Mouse (Mus musculus): ENCODE measurements around the gene Abr. TPM values are rescaled to one million over a fixed set of nuclear protein-coding genes. Genes with fewer than 3 reads are reported as not detected.
A peak's percentile ranks its signal among the peaks of the same experiment; 100 is the strongest.

The Abr gene
- polyA plus RNA-seq (2015; fragmentation: Nextera tagmentation; extraction: Ambion mirVana) = 2.8 and 3.1 TPM in 2 replicates

DNA sequence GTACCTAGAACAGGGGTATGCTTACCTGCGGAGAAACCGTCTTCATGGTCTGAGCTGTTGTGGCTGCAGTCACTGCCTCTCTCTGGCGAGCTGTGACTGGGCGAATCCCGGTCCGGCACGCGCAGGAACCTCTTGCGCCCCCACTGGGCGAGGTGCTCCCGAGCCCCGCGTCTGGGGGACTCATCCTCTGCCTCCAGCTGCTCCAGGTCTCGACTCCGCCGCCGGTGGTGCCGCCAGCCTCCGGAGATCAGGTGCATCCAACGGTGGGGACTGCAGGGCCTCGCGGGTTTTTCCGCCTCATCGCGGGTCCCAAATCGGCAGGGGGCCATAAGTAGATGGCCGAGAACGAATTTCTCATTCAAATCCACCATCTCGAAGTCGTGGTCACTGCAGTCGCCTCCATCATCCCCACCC is at the start of gene Abr:
TSS of gene Abr (minus strand) at position 163 of the 414 bp plus-strand sequence.
- peak within 1 kb of the TSS; percentile 41; the same call in 1 of the 2 replicates for H3K9ac ChIP-seq
- H3K4me1 ChIP-seq (replicated peaks) = peaks cover 11% of the 10 kb centered on the region
- H3K27me3 ChIP-seq = peaks cover 72% of the 10 kb centered on the region
- peak within 1 kb of the TSS; percentile 58 for H3K4me3 ChIP-seq (replicated peaks)
- H3K4me2 ChIP-seq = peak within 1 kb of the TSS; percentile 75
- no peak for DNase-seq
- H3K27ac ChIP-seq = no peak within 1 kb of the TSS
- under 1% methylated on average over 31 of the region's 31 CpGs for WGBS (ENCODE audit: insufficient replicate concordance)
- no peaks in the 10 kb centered on the region for H3K36me3 ChIP-seq
- no peak for ATAC-seq (ENCODE audit: low read depth)
- H3K9me3 ChIP-seq (replicated peaks) = no peaks in the 10 kb centered on the region

DNA sequence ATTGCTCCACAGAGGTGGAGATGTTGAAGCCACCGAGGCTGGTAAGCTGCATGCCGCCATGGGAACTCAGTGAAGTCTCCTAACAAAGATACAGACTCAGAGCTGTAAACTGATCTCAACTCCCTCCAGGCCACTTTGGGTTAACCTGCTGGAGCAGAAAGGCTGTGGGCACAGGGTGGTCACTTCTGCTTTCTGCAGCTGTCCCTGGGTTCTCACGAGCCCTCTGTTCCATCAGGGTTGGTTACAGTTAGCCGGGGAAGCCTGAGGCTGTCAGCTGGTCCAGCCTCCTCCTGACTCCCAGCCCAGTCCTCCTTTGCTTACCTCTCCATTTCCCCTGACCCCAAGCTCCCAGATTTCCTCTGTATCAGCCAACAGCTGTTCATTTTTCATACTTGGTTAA is 45.7 kb upstream of the Abr start:
- Histone ChIP-seq H3K36me3 (no peaks in the 10 kb centered on the region), H3K27ac (no peak overlapping the region), H3K9ac (no peak overlapping the region), H3K27me3 (peaks cover 92% of the 10 kb centered on the region), H3K4me3 (replicated peaks) (no peak overlapping the region), H3K9me3 (replicated peaks) (no peaks in the 10 kb centered on the region), H3K4me2 (no peak overlapping the region), H3K4me1 (replicated peaks) (peaks cover 2% of the 10 kb centered on the region; the same call in 1 of the 2 replicates)
- ATAC-seq (ENCODE audit: low read depth) (no peak), DNase-seq (no peak)
- 19% methylated on average over 4 of the region's 4 CpGs for WGBS (ENCODE audit: insufficient replicate concordance)

DNA sequence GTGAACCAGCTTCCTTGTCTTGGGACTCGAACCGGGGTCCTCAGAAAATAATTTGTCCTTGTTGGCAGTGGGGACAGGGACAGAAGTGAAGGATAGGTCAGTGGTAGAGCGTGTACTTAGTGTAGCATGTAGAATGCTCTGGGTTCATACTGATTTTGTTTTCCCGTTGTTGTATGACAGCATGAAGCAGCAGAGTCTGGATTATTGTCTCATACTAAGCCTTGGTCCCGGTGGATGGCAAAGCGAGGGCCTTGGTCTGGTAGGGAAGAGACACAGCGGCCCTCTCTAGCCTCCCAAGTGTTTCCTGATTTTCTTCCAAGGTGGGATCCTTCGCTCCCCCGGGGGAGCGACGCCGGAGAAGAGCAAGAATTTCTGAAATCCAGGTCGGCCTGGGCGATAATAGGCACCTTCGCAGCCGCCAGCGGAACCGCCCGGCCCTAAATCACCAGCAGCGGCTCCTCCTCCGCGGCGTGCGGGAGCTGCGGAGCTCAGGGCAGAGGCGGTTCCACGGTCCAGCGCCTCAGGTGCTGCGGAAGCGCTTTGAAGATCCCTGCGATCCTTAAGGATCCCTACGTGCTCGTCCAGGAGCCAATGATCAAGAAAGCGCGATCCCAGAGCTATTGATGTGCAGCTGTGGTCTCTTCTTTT is 44.0 kb upstream of the Abr start:
- no peak for ATAC-seq (ENCODE audit: low read depth)
- Histone ChIP-seq H3K9me3 (replicated peaks) (no peaks in the 10 kb centered on the region), H3K36me3 (no peaks in the 10 kb centered on the region), H3K27me3 (peaks cover 75% of the 10 kb centered on the region), H3K4me3 (replicated peaks) (0 out of 2 replicates have a peak overlapping the region, but pooled peaks have one; percentile 13), H3K4me2 (peak overlapping the region; percentile 33; the same call in 1 of the 2 replicates), H3K9ac (no peak overlapping the region), H3K4me1 (replicated peaks) (0 out of 2 replicates have a peak, but pooled peaks cover 2% of the 10 kb centered on the region), H3K27ac (no peak overlapping the region)
- WGBS (ENCODE audit: insufficient replicate concordance) = 8% methylated on average over 35 of the region's 35 CpGs
- no peak for DNase-seq

DNA sequence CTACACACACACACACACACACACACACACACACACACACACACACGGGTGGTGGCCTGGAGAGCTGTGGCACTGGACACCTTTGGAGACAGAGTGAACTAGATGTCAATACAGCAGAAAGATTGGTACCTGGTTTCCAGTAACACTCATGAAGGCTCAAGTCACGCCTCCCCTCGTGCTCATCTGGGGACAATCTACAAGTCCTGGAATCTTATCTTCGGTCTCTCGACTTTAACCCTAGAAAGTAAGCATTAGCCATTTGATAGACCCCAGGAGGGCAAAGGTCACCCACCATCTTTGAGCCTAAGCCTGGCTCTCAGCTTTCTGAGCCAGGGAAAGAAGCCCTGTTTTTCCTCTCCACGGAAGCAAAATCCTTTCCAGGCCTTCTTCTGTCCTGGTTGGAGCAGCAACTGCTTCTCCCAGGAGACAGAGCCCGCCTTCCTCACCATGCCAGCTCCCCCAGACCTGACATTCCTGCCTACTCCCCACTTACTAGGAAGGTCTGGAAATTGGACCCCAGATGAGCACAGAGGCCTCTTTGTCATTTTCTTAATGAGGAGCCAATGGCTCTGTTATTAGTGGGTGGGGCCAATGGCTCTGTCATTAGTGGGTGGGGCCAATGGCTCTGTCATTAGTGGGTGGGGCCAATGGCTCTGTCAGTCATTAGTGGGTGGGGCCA is 39.8 kb upstream of the Abr start:
- H3K36me3 ChIP-seq = no peaks in the 10 kb centered on the region
- H3K27ac ChIP-seq = no peak overlapping the region
- 47% methylated on average over 7 of the region's 7 CpGs for WGBS (ENCODE audit: insufficient replicate concordance)
- peaks cover 36% of the 10 kb centered on the region for H3K27me3 ChIP-seq
- no peak overlapping the region for H3K9ac ChIP-seq
- no peak for ATAC-seq (ENCODE audit: low read depth)
- no peak overlapping the region for H3K4me3 ChIP-seq (replicated peaks)
- H3K4me2 ChIP-seq = no peak overlapping the region
- no peaks in the 10 kb centered on the region for H3K9me3 ChIP-seq (replicated peaks)
- H3K4me1 ChIP-seq (replicated peaks) = 0 out of 2 replicates have a peak, but pooled peaks cover 2% of the 10 kb centered on the region
- no peak for DNase-seq

DNA sequence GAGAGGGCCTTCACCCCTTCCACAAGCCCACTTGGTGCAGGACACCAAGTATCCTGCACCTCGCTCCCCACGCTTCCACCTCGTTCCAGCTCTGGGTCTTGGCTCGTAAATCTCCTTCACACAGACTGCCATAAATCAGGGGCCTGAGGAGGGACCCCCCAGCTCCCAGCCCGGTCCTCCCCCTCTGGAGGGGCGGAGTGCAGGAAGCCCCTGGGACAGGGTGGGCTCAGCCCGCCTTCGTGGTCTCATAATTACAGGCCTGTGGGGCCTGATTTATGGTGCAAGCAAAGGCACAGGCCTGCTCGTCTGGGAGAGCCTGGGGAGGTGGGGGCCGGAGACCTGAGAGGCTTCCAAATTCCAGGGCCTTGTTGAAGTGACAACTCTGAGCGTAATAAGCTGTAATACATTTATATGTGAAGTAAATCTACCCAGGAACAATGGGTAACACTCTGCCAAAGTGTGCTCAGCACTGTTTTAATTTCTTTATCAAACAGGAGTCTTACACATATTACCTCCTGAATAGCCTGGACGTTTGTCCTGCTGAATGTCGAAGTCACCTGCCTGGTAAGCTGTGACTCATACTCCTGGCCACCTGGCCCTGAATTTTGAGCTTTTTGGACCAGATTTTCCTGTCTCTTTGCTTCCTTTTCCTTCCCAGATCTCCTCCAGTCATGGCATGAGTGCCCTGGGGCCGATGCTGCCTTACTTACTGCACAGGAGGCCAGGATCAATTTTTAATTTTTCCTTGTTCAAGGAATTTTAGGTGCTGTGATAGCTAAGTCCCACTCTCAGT is 37.2 kb upstream of the Abr start:
- Histone ChIP-seq H3K4me2 (no peak overlapping the region), H3K9me3 (replicated peaks) (no peaks in the 10 kb centered on the region), H3K36me3 (no peaks in the 10 kb centered on the region), H3K27me3 (peaks cover 10% of the 10 kb centered on the region), H3K9ac (no peak overlapping the region), H3K4me1 (replicated peaks) (0 out of 2 replicates have a peak, but pooled peaks cover 2% of the 10 kb centered on the region), H3K4me3 (replicated peaks) (no peak overlapping the region), H3K27ac (no peak overlapping the region)
- no peak for ATAC-seq (ENCODE audit: low read depth)
- 52% methylated on average over 14 of the region's 14 CpGs for WGBS (ENCODE audit: insufficient replicate concordance)
- DNase-seq = no peak

DNA sequence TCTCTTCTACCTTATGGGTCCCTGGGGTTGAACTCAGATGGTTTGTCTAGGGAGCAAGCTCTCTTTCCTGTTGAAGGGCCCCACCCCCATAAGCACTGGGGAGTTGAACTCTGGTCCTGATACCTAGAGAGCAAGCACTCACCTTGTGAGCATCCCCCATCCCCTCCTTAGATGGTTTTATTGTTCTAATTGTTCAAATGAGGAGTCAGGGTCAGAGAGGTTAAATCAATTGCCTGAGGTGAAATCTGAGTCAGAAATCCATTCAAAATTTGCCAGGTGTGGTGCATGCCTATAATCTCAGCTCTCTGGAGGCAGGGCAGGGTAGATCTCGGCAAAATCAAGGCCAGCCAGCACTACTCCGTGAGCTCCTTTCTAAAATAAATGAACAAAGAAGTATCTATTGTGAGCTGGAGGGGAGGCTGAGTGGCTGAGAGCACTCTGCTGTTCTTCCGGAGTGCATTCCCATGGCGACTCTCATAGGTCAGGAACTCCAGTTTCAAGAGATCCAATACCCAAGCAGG is 35.4 kb upstream of the Abr start:
- Histone ChIP-seq H3K27ac (no peak overlapping the region), H3K9me3 (replicated peaks) (no peaks in the 10 kb centered on the region), H3K4me1 (replicated peaks) (0 out of 2 replicates have a peak, but pooled peaks cover 2% of the 10 kb centered on the region), H3K9ac (no peak overlapping the region), H3K27me3 (no peaks in the 10 kb centered on the region), H3K4me2 (no peak overlapping the region), H3K36me3 (no peaks in the 10 kb centered on the region), H3K4me3 (replicated peaks) (no peak overlapping the region)
- WGBS (ENCODE audit: insufficient replicate concordance) = 53% methylated on average over 4 of the region's 4 CpGs
- ATAC-seq (ENCODE audit: low read depth) (no peak), DNase-seq (no peak)

DNA sequence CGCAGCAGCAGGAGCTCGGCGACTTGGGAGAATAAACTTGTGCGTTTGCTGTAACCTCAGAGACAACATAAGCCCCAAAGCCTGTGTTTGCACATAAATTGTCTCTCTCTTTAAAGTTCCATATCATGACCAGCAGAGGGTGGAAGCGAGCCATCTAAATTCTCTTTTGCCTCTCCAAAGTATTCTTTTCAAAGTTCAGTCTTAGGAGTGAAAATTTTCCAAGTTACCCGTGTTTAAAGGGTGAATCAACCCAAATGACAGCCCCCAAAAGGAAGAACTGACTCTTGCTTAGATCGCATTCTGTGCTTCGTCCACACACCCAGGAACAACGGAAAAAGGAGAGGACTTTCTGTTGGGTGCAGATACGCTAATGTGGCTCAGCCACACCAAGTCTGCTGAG is 33.0 kb upstream of the Abr start:
- H3K4me3 ChIP-seq (replicated peaks) = no peak overlapping the region
- no peak for DNase-seq
- H3K9ac ChIP-seq = no peak overlapping the region
- no peak for ATAC-seq (ENCODE audit: low read depth)
- no peaks in the 10 kb centered on the region for H3K36me3 ChIP-seq
- no peaks in the 10 kb centered on the region for H3K4me1 ChIP-seq (replicated peaks)
- H3K9me3 ChIP-seq (replicated peaks) = no peaks in the 10 kb centered on the region
- no peak overlapping the region for H3K27ac ChIP-seq
- H3K27me3 ChIP-seq = no peaks in the 10 kb centered on the region
- peak overlapping the region; percentile 32; the same call in 1 of the 2 replicates for H3K4me2 ChIP-seq
- 12% methylated on average over 10 of the region's 10 CpGs for WGBS (ENCODE audit: insufficient replicate concordance)

DNA sequence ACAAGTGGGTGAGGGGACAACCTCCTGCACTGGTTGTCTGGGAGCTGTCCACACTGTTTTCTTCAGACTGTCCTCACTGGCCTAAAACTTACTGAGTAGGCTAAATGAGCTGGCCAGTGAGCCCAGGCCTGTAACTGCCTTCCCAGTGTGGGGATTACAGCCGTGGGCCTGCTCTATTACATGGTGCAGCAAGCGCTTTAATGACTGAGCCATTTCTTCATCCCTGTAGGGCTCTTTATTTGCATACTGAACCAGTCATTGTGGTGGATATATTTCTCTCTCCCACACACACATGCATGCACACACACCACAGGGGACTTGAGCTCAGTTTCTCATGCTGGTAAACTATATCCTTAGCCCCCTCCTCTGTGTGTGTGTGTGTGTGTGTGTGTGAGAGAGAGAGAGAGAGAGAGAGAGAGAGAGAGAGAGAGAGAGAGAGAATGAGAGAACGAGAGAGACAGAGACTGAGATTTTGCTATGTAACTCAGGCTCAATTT is 30.8 kb upstream of the Abr start:
- Histone ChIP-seq H3K9me3 (replicated peaks) (no peaks in the 10 kb centered on the region), H3K4me2 (no peak overlapping the region), H3K4me1 (replicated peaks) (no peaks in the 10 kb centered on the region), H3K36me3 (no peaks in the 10 kb centered on the region), H3K9ac (no peak overlapping the region), H3K4me3 (replicated peaks) (no peak overlapping the region), H3K27me3 (no peaks in the 10 kb centered on the region), H3K27ac (no peak overlapping the region)
- 48% methylated on average over 3 of the region's 3 CpGs for WGBS (ENCODE audit: insufficient replicate concordance)
- no peak for DNase-seq
- ATAC-seq (ENCODE audit: low read depth) = no peak

DNA sequence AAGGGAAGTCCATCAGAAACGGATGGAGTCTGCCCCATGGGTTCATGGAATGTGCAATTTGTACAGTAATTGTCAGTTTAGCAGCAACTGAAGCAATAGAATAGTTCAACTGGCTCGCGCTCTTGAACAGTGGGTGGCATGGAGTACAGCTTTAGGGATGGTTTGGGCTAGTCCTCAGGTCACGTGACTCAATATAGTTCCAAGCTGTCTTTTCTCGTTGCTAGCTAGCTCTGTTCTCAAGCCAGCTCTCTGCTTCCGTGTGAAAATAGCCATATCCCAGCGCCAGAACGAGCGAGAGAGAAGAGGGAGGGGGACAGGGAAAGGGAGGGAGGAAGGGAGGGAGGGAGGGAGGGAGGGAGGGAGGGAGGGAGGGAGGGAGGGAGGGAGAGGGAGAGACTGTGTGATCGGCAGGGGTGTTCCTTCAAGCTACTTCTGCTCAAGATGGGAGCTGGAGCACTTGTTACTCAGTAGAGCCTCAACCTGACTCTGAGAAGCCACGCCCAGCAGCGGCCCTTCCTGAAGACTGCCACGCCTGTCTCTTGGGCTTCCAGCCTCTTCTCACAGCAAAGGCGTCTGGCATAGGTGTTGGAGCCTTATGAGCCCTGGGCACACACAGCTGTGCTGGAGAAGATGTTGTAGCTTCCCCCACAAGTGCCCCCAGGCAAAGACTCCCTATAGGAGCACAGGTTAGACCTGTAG is 28.9 kb upstream of the Abr start:
- ATAC-seq (ENCODE audit: low read depth) (no peak), DNase-seq (no peak)
- WGBS (ENCODE audit: insufficient replicate concordance) = 45% methylated on average over 11 of the region's 14 CpGs
- Histone ChIP-seq H3K27ac (no peak overlapping the region), H3K4me3 (replicated peaks) (no peak overlapping the region), H3K27me3 (peaks cover 11% of the 10 kb centered on the region), H3K4me2 (no peak overlapping the region), H3K4me1 (replicated peaks) (0 out of 2 replicates have a peak, but pooled peaks cover 5% of the 10 kb centered on the region), H3K36me3 (no peaks in the 10 kb centered on the region), H3K9ac (no peak overlapping the region), H3K9me3 (replicated peaks) (no peaks in the 10 kb centered on the region)

DNA sequence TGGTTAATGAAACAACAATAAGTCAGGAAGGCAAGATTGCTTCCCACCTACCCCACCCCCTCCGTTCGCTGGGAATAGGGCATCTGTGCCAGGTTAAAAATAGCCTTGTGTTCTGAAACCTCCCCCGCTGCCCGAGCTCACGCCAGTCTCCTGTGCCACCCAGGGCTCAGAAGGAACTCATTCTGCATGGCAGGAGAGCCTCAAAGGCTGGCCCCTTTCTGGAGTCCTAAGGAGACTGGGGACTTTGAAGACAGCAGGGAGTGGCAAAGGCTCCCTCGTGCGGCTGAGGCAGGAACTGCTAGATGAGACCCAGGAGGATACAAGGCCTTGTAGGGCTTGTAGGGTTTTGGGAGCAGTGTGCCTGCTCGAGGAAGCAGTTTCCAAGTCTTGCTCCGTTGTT is 25.4 kb upstream of the Abr start:
- H3K27me3 ChIP-seq = peaks cover 29% of the 10 kb centered on the region
- 0 out of 2 replicates have a peak, but pooled peaks cover 5% of the 10 kb centered on the region for H3K4me1 ChIP-seq (replicated peaks)
- no peaks in the 10 kb centered on the region for H3K9me3 ChIP-seq (replicated peaks)
- H3K4me3 ChIP-seq (replicated peaks) = no peak overlapping the region
- ATAC-seq (ENCODE audit: low read depth) = no peak
- no peaks in the 10 kb centered on the region for H3K36me3 ChIP-seq
- no peak overlapping the region for H3K4me2 ChIP-seq
- WGBS (ENCODE audit: insufficient replicate concordance) = 3% methylated on average over 9 of the region's 9 CpGs
- H3K9ac ChIP-seq = no peak overlapping the region
- DNase-seq = peak; percentile 47
- H3K27ac ChIP-seq = no peak overlapping the region

All from liver, embryonic 13.5 days (tissue).